Comparison of ENCODE assay signal across 22 mouse cellular contexts in genomic region chr8:56252314-56252713, GRCm38 (mm10).
"Had no signal": no experiment of that assay in that cellular context is flagged by ENCODE, and none has a peak within 500 bp of the region (broad histone marks: within the 10 kb centered on the region; RNA-seq: fewer than 3 reads in every experiment).

No protein-coding gene starts in this region.

- H3K4me1 ChIP-seq: heart, embryonic 13.5 days; heart, embryonic 15.5 days; hindbrain, embryonic 13.5 days; hindbrain, embryonic 15.5 days; kidney, embryonic 15.5 days; limb, embryonic 10.5 days; limb, embryonic 12.5 days; liver, embryonic 13.5 days had no signal

- DNase-seq: gastrocnemius, postnatal 14 days; gastrocnemius, postnatal 36 days; heart, adult 11 months; heart, adult 2 months; heart, postnatal 14 days; heart, postnatal 36 days; kidney, adult 11 months; kidney, adult 2 months; kidney, adult 9 months; kidney, postnatal 14 days; kidney, postnatal 36 days; layer of hippocampus, adult 9-11 months; liver; liver, embryonic 13.5 days had no signal

- H3K27me3 ChIP-seq: heart, embryonic 13.5 days; heart, embryonic 15.5 days; hindbrain, embryonic 13.5 days; hindbrain, embryonic 15.5 days; kidney, embryonic 15.5 days; limb, embryonic 12.5 days; liver, embryonic 13.5 days had no signal

- H3K36me3 ChIP-seq: heart, embryonic 13.5 days; heart, embryonic 15.5 days; hindbrain, embryonic 13.5 days; hindbrain, embryonic 15.5 days; kidney, embryonic 15.5 days; limb, embryonic 10.5 days; limb, embryonic 12.5 days; liver, embryonic 13.5 days had no signal

- H3K4me3 ChIP-seq: heart, adult 2 months; heart, embryonic 13.5 days; heart, embryonic 15.5 days; hindbrain, embryonic 13.5 days; hindbrain, embryonic 15.5 days; kidney, embryonic 15.5 days; left cerebral cortex, adult 2 months; limb, embryonic 10.5 days; limb, embryonic 12.5 days; liver, embryonic 13.5 days had no signal

- H3K9me3 ChIP-seq: heart, embryonic 13.5 days; heart, embryonic 15.5 days; hindbrain, embryonic 13.5 days; hindbrain, embryonic 15.5 days; kidney, embryonic 15.5 days; limb, embryonic 10.5 days; limb, embryonic 12.5 days; liver, embryonic 13.5 days had no signal
